In genomic region chr13:46728411-46728810, GRCm38 (mm10) we compare ENCODE assay signal across 8 mouse cellular contexts. TPM values are rescaled to one million over a fixed set of nuclear protein-coding genes. Genes with fewer than 3 reads are reported as not detected.
A peak's percentile ranks its signal among the peaks of the same experiment; 100 is the strongest.
DNase-seq lines count a peak whose midpoint lies in the region; ATAC-seq lines count a peak whose summit lies in the region.

No protein-coding gene starts in this region.

- H3K4me1 ChIP-seq in kidney, embryonic 14.5 days (ENCODE audit: control insufficient read depth, insufficient read depth, low read length): peaks cover 10% of the 10 kb centered on the region; the same call in 1 of the 2 replicates
- H3K4me1 ChIP-seq in heart, embryonic 16.5 days (ENCODE audit: control insufficient read depth, insufficient read depth, low read length): peaks cover 12% of the 10 kb centered on the region
- peaks cover 27% of the 10 kb centered on the region for H3K4me1 ChIP-seq in midbrain, embryonic 10.5 days

- no peak for DNase-seq in kidney, adult 18-20 months
- peak; percentile 17 for DNase-seq in MN1 (ENCODE audit: low spot score)
- DNase-seq in midbrain, embryonic 10.5 days (ENCODE audit: low spot score): no peak
- DNase-seq in adrenal gland, adult (ENCODE audit: inconsistent age in 2 of 2, low spot score in 1 of 2): no peak
- no peak for DNase-seq in right cerebral cortex, postnatal 25 days
- no peak for DNase-seq in left cerebral cortex, adult 18-20 months (ENCODE audit: low spot score in 2 of 2)

- no peak for ATAC-seq in kidney, embryonic 14.5 days (ENCODE audit: low FRiP score, low TSS enrichment)
- ATAC-seq in heart, embryonic 16.5 days (replicated peaks; ENCODE audit: extremely low read depth, insufficient read depth, low FRiP score): no peak

- H3K27ac ChIP-seq in kidney, embryonic 14.5 days (ENCODE audit: low read depth, low read length): peak overlapping the region; percentile 98; the same call in 1 of the 2 replicates
- H3K27ac ChIP-seq in heart, embryonic 16.5 days (ENCODE audit: low read length): peak overlapping the region; percentile 83
- H3K27ac ChIP-seq in midbrain, embryonic 10.5 days (replicated peaks): peak overlapping the region; percentile 97

- peak overlapping the region; percentile 99 for H3K4me3 ChIP-seq in kidney, embryonic 14.5 days (ENCODE audit: low read length)
- peak overlapping the region; percentile 99 for H3K4me3 ChIP-seq in heart, embryonic 16.5 days (ENCODE audit: low read length)
- peak overlapping the region; percentile 99 for H3K4me3 ChIP-seq in midbrain, embryonic 10.5 days

- H3K9me3 ChIP-seq in kidney, embryonic 14.5 days (ENCODE audit: control insufficient read depth, low read length): no peaks in the 10 kb centered on the region
- H3K9me3 ChIP-seq in heart, embryonic 16.5 days (replicated peaks; ENCODE audit: control insufficient read depth, low read length): no peaks in the 10 kb centered on the region
- no peaks in the 10 kb centered on the region for H3K9me3 ChIP-seq in midbrain, embryonic 10.5 days (replicated peaks)

- H3K27me3 ChIP-seq in kidney, embryonic 14.5 days (ENCODE audit: control insufficient read depth, insufficient read depth, low read length): no peaks in the 10 kb centered on the region
- H3K27me3 ChIP-seq in heart, embryonic 16.5 days (ENCODE audit: control insufficient read depth, insufficient read depth, low read length): no peaks in the 10 kb centered on the region
- no peaks in the 10 kb centered on the region for H3K27me3 ChIP-seq in midbrain, embryonic 10.5 days (ENCODE audit: low read depth, poor library complexity, severe bottlenecking)

- peak overlapping the region; percentile 96 for H3K9ac ChIP-seq in kidney, embryonic 14.5 days (ENCODE audit: low read depth, low read length)
- peak overlapping the region; percentile 67 for H3K9ac ChIP-seq in heart, embryonic 16.5 days (ENCODE audit: low read length)

- 24% methylated on average over 5 of the region's 5 CpGs for WGBS in kidney, embryonic 14.5 days
- 20% methylated on average over 5 of the region's 5 CpGs for WGBS in heart, embryonic 16.5 days
- 40% methylated on average over 5 of the region's 5 CpGs for WGBS in midbrain, embryonic 10.5 days

- H3K36me3 ChIP-seq in kidney, embryonic 14.5 days (ENCODE audit: control insufficient read depth, insufficient read depth, low read length): no peaks in the 10 kb centered on the region
- no peaks in the 10 kb centered on the region for H3K36me3 ChIP-seq in heart, embryonic 16.5 days (ENCODE audit: control insufficient read depth, insufficient read depth)
- no peaks in the 10 kb centered on the region for H3K36me3 ChIP-seq in midbrain, embryonic 10.5 days

- peak overlapping the region; percentile 51 for H3K4me2 ChIP-seq in kidney, embryonic 14.5 days (replicated peaks; ENCODE audit: low read depth, low read length)
- H3K4me2 ChIP-seq in heart, embryonic 16.5 days (ENCODE audit: low read depth, low read length): peak overlapping the region; percentile 64

RNA-seq across cellular contexts. Expression of gene Nup153, which starts 0.7 kb away (rescaled TPM):
- polyA plus RNA-seq in kidney, embryonic 14.5 days (2014; fragmentation: Nextera tagmentation; extraction: Ambion mirVana): 37.2 and 47.2 TPM in 2 replicates
- polyA plus RNA-seq in heart, embryonic 16.5 days (2015; fragmentation: Nextera tagmentation; extraction: Ambion mirVana): 12.7 and 12.9 TPM in 2 replicates
- polyA plus RNA-seq in midbrain, embryonic 10.5 days (2016; fragmentation: Nextera tagmentation; extraction: Ambion mirVana): 28.6 and 31.1 TPM in 2 replicates
- 10 to 100 TPM; 58.4 TPM for total RNA-seq in left cerebral cortex, adult 18-20 months (2021)

RNA-seq across cellular contexts. Expression of gene Fam8a1, which starts 59.1 kb away (rescaled TPM):
- polyA plus RNA-seq in kidney, embryonic 14.5 days (2014; fragmentation: Nextera tagmentation; extraction: Ambion mirVana): 8.7 and 13.5 TPM in 2 replicates
- polyA plus RNA-seq in heart, embryonic 16.5 days (2015; fragmentation: Nextera tagmentation; extraction: Ambion mirVana): 8.2 TPM in 2 replicates
- 8.5 and 9.5 TPM in 2 replicates for polyA plus RNA-seq in midbrain, embryonic 10.5 days (2016; fragmentation: Nextera tagmentation; extraction: Ambion mirVana)
- total RNA-seq in left cerebral cortex, adult 18-20 months (2021): 10 to 100 TPM; 93.8 to 94.7 TPM
